Mouse (Mus musculus) heart, adult 18-20 months (tissue): ENCODE measurements at regions not wholly inside any gene's neighbourhood (a gene's known extent, or its start where the extent isn't known, plus 50 kb on each side); places are given as distances from the start of the nearest gene placed in this dataset.
A peak's percentile ranks its signal among the peaks of the same experiment; 100 is the strongest.

ENCODE experiments used
- DNase-seq, 2 experiments: peaks; one replicate each; pipeline ENCODE4 v3.0.0; 2021 to 2022; ENCODE audit warnings: mixed read lengths in 1 of 2

- peak; percentile 23 to 33 for DNase-seq
Observed at GRCm38 (mm10) chr3:135155537-135155956, 56.8 kb upstream of the Cenpe start.
